Mouse (Mus musculus) adrenal gland, adult (tissue): ENCODE data around the gene Galnt13.
"Not testable (repeated sequence)": the region's sequence is repeated elsewhere in the genome, so short reads cannot be mapped to it uniquely, and the experiment has no call there.

Experiments used
- DNase-seq, 2 experiments: peaks; one replicate each; pipeline ENCODE4 v3.0.0; 2022 to 2023; ENCODE audit warnings: low spot score in 1 of 2; ENCODE audit not compliant: inconsistent age in 2 of 2

Gene Galnt13

DNA sequence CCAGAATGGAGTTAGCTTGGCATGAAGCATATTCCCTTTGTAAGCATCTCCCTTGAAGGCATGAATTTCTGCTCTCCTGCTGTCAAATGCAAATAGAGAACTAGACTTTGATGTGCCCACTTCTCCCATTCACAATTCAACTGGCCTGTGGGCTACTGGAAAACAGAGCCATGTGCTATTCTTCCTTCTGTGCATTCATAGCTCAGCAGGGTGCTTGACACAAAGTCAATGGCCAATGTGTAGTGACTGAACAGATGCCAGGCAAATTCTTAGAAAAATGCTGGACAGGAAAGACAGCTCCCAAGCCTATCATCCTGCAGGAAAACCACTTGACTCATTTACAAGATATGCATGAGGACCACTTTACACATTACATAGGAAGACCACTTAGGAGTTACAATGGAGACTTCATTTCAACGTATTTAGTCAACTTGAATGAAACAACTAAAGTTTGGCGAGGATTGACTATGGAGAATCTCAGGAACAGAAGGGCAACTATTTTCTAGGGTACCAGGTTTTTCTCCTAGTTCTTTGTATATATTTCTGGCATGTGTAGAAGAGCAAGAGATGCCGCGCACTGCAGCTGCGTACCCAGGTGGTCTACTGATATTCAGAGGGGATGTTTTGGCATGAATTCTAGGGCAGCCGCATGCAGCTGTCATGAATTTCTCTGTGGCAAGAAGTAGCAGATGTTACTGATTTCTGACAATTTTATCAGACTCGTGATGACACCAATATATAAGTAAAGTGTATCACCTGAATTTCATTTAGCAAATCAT is 470.4 kb downstream of the Galnt13 start:
- peak in 1 of 2 experiments; percentile 13 for DNase-seq

DNA sequence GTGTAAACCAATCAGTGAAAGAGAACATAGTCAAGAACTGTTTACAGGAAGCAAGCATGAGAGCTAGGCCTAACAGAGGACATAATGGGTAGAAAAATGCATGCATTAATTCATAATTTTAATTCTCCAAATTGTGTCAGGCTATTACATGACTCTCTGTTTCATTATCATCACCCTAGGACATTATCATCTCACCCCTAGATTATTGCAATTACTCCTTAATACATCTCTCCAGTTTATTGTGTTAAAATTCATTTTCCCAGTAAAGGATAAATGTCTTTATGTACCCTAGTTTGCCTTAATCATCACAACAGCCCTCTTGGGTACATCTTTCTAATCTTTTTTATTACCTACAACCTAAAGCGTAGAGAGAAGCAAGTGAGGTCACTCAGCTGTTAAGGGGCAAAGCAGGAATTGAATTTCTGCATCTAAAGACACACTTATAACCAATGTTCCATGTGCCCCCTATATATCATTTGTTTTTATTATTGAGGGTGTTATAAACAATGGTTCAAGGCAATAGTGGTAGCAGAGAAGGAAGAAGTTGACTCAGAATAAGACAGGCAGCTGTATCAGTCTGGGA is 479.1 kb downstream of the Galnt13 start:
- no peak for DNase-seq

DNA sequence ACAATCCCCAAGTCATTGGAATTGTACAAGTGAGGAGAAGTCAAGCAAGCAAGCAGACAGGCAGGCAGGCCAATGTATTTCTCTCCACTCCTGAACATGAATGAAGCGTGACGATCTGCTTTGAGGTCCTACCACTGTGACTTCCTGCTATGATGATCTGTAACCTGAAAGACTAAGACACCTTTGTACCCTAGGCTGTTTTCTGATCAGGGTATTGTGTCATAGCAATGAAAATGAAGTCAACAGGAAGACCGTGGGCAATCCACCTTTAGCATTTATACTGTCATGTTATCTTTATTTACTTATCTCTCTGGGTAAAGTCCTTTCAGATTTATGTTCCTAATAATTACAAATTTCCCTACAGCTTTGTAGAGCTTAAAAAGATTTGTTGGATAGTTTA is 500.3 kb downstream of the Galnt13 start:
- no peak for DNase-seq

DNA sequence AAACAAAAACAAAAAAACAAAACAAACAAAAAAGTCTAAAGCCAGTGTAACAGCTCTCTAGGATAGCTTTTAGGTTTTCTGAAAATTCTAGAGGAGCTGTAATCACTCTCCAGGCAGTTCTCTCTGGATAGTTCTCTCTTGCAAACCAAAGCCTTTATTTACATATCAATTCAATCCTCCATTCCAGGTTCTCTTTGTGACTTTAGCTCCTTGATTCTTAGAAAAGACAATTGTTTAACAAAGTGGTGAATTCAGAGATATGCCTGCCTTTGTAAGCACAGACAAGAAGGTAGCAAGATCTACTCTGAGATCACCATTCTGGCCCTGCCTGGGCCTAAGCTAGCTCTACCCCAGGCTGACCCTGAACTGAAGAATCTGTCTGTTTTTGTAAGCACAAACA is 501.2 kb downstream of the Galnt13 start:
- DNase-seq: no peak

DNA sequence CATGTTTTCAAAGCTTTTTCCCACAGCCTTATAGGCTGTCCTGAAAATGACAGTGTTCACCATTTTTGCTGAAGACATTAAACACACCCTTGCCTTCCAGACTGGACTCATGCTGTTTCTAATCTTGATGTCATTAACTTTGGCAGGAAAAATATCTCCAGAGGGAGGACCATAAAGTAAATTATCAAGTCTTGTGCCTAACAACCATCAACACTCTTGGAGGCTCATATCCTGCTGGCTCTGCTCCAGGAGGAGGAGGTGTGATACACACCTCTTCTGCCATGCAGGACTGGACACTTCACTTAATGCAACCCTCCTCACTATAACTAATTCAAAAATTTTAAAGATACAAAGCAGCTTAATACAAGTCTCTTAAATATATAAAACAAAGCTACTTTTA is 502.0 kb downstream of the Galnt13 start:
- no peak for DNase-seq

DNA sequence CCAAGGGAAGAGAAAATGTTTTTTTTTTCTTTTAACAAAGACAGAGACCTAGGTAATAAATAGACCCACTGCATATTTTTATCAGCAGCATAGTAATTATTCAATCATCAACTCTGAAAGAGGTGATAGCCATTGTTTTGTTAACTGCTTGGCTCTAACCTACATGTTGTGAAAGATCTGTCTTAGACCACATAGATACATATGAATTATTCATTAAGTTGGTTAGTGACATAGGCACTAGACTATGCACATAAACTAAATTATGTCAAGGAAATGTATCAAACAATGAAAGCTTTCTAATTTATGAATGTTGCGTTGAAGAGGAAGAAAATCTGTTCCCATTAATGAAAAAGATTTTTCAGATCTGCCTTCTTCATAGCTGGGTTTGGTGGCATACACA is 507.3 kb downstream of the Galnt13 start:
- DNase-seq: no peak

DNA sequence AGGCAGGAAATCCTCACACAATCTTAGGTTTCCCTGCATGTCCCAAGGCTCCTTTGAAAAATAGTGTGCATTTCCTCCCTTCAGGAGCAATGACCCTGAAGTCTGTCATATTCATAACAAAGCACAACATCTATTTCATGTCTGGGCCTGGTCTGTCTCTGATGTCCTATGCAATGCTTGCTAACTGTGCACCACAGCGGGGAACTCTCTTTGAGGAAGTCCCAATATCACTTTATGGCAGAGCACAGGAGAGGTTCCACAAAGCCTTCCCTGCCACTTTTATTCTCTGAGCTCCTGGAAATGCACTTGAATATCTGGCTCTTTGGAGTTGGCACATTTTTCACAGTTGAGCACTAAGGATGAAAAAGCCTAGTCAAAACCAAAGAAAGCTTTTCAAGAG is 547.7 kb downstream of the Galnt13 start:
- DNase-seq: no peak

DNA sequence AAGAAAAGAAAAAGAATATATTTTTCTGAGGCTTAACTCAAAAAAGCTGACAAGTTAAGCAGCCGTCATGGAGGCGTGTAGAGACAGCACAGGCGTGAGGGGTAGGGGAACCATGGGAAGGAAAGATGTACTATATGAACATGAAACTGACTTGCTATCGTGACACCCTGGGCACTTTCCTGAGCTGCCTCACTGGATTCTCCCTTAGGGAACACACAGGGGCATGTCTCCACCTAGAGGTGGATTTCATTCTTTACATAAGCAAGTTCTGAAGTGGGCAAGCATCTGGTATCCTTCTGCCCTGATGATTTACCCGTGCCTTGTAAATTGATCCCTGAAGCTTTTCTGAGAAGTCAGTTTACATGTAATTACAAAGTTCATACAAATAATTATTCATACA is 586.4 kb downstream of the Galnt13 start:
- DNase-seq: not testable (repeated sequence)

DNA sequence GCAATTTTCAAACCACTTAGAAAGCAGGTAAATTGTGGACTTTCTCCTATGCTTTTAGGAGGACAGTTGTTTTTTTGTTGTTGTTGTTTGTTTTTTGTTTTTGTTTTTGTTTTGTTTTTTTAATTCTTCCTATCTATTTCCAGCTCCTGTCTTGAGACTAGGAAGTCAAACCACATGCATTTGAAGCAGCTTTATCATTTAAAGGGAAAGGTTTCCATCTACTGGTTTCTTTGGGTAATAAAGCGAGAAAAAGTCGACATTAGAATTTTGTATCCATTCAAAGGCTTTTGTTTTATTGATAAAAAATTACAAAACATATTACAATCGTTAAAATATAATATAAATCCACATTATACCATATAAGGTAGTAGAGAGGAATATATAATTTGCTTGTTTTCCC is 598.5 kb downstream of the Galnt13 start:
- DNase-seq: no peak

DNA sequence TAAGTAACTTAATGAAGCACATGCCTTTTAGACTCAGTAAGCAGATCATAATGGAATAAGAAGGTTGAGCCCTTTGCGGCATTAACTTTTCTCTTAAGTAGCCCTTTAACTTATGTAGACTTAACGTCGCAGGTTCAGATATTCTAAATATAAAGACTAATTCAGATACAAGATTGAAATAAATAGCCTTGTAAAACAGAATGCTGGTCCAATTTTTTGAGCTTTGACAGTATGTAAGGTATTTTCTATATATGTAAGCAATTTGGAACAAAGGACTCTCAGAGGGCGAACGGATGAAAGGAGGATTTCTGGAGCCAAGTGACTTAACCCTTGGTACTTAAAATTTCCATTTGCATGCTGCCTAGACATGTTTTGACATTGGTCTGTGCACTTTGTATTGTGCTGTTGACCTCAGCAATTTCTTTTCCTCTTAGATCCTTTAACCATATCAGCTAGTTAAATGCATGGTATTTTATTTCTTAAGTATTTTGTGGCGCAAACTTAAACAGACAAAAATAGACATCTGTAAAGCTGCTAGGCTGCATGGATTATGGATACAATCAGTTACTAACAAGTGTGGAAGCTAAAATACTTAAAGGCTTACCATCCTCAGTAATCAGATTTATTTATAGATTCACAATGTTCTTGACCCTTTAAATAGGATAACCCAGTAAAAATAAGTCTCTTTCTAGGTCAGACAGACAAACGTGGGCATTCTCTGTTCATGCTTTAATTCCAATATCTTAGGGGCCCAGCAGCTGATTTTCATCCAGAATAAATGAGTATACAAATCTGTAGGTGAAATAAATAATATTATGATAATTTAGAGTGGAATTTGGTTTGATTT is 629.6 kb downstream of the Galnt13 start:
- DNase-seq: no peak

DNA sequence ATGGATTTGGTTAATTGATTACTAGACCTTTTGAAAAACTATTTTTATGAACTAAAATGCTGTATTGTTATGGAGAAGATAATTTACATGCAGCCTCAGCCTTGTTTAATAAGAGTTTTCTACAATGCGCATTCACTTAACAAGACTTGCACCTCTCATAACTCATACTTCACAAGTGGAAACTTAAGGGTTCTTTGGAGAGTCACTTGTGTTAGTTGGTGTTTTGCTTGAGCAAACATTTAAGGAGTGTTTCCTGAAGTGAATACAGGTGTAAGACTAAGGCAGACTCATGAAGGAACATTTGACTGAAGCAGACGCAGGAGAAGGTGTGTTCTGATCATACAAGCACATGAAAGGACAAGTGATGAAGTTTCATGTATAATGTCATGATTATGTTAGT is 649.5 kb downstream of the Galnt13 start:
- DNase-seq: no peak

DNA sequence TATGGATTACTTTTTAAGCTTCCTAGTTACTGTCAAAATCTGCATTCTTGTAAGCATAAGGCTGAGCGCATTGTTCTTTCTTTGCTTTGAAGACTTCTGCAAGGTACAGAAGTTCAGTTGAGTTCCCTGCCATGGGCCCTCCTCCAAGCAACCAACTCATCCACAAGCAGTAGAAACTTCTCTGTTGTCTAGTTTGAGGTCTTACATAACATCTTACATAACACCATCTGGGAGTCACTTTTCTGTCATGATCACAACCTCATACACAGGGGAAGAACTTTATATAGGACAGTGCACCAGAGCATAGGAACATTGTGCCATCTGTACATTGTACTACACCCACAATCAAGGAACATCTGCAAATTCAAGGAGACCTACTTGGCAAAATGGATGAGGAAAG is 651.9 kb downstream of the Galnt13 start:
- DNase-seq: no peak

DNA sequence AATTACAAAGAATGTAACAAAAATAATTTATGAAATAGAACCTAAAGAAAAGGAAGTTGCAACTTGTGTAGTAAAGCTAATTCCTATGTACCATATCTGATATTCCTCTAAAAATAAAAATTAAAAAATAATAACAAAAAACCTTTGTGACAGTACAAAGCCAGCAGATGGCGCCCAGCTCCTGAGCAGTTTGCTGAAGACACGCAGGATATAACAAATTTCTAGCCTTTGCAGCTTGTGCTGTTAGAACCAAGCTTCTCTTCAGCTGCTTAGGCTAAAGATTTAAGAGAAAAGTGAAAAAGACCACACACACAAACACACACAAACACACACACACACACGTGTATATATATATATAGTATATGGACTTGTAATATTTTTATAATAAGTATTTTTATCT is 654.2 kb downstream of the Galnt13 start:
- peak in 1 of 2 experiments; percentile 28 for DNase-seq

DNA sequence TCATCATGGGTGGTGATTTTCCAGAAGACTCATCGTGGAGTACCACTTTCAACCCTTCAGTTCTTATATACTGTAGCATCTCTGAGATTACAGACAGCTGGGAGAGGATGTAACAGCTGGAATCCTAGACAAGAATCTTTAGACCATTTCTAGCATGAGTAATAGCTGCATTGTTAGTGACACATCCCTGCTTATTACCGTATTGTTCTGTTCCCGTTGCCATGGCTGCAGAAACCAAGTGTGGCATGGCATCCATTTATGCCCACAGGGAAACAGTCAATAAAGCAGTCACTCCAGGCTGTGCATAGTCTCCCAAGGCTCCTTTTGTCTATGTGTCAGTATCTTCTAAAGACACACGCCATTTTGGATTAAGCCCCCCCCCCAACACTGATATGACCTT is 655.4 kb downstream of the Galnt13 start:
- no peak for DNase-seq

DNA sequence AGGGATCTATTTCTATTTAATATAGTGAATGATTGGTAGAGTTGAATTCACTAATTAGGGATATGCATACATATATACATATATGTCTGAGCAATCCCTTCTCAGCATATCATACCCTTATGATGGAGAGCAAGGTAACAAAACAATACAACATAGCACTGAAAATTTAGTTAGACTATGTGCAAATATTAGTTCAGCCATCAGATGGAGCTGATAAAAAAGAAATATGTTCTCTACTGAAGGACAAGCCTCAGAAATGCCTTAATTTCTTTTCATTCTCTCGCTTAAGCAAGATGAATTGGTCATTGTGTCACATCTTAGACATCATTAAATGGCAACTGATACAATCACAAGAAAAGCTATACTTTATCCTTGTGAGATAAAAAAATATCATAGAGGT is 663.0 kb downstream of the Galnt13 start:
- DNase-seq: no peak

DNA sequence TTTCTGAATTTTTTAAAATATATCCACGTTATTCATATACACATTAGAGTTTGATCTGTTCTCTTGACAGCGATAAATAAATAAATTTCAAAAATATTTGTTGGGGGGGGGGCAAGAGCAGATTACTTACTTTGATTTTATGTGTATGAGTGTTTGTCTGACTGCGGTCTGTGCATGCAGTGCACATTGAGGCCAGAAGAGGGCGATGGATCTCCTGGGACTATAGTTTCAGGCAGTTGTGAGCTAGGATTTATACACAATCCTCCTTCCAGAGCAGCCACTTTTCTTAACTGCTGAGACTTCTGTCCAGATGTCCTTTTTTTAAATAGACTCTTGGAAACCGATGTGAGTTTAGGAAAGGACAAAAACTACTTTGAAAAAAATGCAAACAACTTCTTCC is 665.2 kb downstream of the Galnt13 start:
- DNase-seq: no peak

DNA sequence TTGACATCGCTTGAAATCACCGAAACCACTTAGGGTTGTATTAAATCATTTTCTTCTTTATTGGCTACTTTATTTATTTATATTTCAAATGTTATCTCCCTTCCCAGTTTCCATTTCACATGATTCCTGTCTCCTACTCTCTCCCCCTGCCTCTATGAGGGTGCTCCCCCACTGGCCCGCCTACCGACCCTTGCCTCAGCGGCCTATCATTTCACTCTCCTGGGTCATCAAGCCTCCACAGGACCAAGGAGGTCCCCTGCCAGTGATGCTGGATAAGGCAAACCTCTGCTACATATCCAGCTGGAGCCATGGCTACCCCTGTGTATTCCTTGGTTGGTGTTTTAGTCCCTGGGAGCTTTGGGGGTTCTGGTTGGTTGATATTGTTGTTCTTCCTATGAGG is 667.4 kb downstream of the Galnt13 start:
- DNase-seq: no peak

DNA sequence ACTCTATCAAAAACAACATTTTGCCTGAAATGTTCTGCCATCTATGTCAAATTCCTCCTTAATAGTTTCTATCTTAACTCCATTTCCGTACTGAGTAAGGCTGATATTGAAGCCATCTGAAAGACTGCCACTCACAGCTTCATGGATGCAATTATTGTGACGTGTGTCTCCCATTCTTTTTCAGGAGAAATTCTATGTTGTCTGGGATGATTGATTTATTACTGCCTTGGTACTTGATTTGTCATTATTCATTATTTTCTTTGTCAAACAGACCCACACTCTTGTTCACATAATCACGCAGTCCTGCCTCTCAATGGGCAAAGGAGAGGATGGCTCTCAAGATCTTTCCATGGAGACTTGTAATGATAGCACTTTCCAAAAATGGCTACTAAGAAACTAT is 671.7 kb downstream of the Galnt13 start:
- DNase-seq: no peak

DNA sequence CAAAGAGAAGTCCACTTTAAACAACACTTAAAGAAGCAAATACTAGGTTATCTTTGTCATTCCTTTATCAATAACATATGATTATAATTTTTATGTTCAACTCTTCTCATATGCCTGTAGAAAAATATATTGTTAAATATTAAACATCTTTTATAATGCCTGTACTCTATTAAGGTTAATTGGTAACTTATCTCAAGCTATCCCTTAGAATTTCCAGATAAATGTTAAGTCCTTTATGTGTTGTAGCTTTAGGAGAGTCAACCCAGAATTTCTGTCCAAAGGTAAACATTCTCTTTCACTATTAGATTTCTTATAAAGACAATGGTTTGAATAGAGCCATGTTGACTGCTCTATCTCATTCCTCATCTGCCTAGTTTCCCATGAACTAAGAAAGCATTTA is 717.0 kb downstream of the Galnt13 start:
- DNase-seq: no peak

DNA sequence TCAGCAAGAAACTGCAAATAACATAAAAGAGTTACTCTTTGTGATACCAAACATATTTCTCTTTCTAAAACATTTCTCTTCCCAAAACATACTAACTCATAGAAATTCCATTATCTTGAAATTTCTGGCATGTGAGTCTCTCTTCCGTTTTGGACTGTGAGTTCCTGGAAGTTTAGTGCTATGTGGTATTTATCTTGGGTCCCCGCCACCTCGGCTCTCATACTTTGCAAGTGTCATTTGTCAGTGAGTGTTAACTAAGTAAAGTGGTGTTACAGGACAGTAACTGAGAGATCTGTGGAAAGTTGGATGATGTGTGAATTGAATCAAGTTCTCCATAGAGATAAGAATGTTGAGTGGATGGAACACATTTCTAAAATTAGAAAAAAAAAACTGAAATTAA is 728.7 kb downstream of the Galnt13 start:
- DNase-seq: no peak
